8 mouse cellular contexts compared by ENCODE assay signal in genomic region chr7:16046481-16047337, GRCm38 (mm10). TPM values are rescaled to one million over a fixed set of nuclear protein-coding genes. Genes with fewer than 3 reads are reported as not detected.
DNase-seq lines count a peak whose midpoint lies in the region; ATAC-seq and TF ChIP-seq lines count a peak whose summit lies in the region.

No protein-coding gene starts in this region.

- peak; percentile 17 for ATAC-seq in embryonic facial prominence, embryonic 15.5 days (ENCODE audit: insufficient number of reproducible peaks, low FRiP score, low TSS enrichment, low read depth)
- peak; percentile 22 for ATAC-seq in kidney, embryonic 14.5 days (ENCODE audit: low FRiP score, low TSS enrichment)
- peak; percentile 42 for ATAC-seq in monocyte, adult 5-6 weeks (replicated peaks; ENCODE audit: insufficient number of reproducible peaks, low FRiP score, low TSS enrichment, poor library complexity, severe bottlenecking)

- H3K27ac ChIP-seq in embryonic facial prominence, embryonic 15.5 days (replicated peaks): peak overlapping the region; percentile 97
- peak overlapping the region; percentile 97 for H3K27ac ChIP-seq in heart, embryonic 10.5 days
- peak overlapping the region; percentile 97 for H3K27ac ChIP-seq in kidney, embryonic 14.5 days (ENCODE audit: low read depth, low read length)
- H3K27ac ChIP-seq in liver, adult 2 months (replicated peaks; ENCODE audit: insufficient read depth, low read depth, low read length): peak overlapping the region; percentile 95

- peak overlapping the region; percentile 86 for H3K4me3 ChIP-seq in embryonic facial prominence, embryonic 15.5 days (replicated peaks)
- peak overlapping the region; percentile 84 for H3K4me3 ChIP-seq in heart, embryonic 10.5 days
- peak overlapping the region; percentile 87 for H3K4me3 ChIP-seq in kidney, embryonic 14.5 days (ENCODE audit: low read length)
- H3K4me3 ChIP-seq in liver, adult 2 months (ENCODE audit: insufficient read depth, low read depth, low read length): peak overlapping the region; percentile 79

- WGBS in embryonic facial prominence, embryonic 15.5 days: 0% methylated on average over 45 of the region's 46 CpGs
- WGBS in heart, embryonic 10.5 days: under 1% methylated on average over 45 of the region's 46 CpGs
- under 1% methylated on average over 39 of the region's 46 CpGs for WGBS in kidney, embryonic 14.5 days
- WGBS in liver, adult 2 months: under 1% methylated on average over 44 of the region's 46 CpGs

- no peaks in the 10 kb centered on the region for H3K27me3 ChIP-seq in embryonic facial prominence, embryonic 15.5 days
- H3K27me3 ChIP-seq in heart, embryonic 10.5 days (ENCODE audit: insufficient read depth, poor library complexity, severe bottlenecking): no peaks in the 10 kb centered on the region
- no peaks in the 10 kb centered on the region for H3K27me3 ChIP-seq in kidney, embryonic 14.5 days (ENCODE audit: control insufficient read depth, insufficient read depth, low read length)
- no peaks in the 10 kb centered on the region for H3K27me3 ChIP-seq in liver, adult 2 months (ENCODE audit: control insufficient read depth, insufficient read depth, low read length)
- no peaks in the 10 kb centered on the region for H3K27me3 ChIP-seq in splenic B cell, adult 2 months (ENCODE audit: control insufficient read depth, insufficient read depth, low read length, poor library complexity, severe bottlenecking)

- no peak for TF ChIP-seq CTCF in liver, adult 2 months (IDR thresholded peaks at IDR 0.05; ENCODE audit: low read depth, low read length)

- H3K79me2 ChIP-seq in liver, adult 2 months (ENCODE audit: control insufficient read depth, insufficient read depth, low read length): peaks cover 47% of the 10 kb centered on the region

- 0 out of 2 replicates have a peak, but pooled peaks have one; percentile 24 for TF ChIP-seq POLR2A in liver, adult 2 months (IDR thresholded peaks at IDR 0.05; ENCODE audit: extremely low read depth, insufficient read depth, low read length)

- no peaks in the 10 kb centered on the region for H3K9me3 ChIP-seq in embryonic facial prominence, embryonic 15.5 days (replicated peaks)
- no peaks in the 10 kb centered on the region for H3K9me3 ChIP-seq in heart, embryonic 10.5 days
- no peaks in the 10 kb centered on the region for H3K9me3 ChIP-seq in kidney, embryonic 14.5 days (ENCODE audit: control insufficient read depth, low read length)

- peaks cover 60% of the 10 kb centered on the region for H3K4me1 ChIP-seq in embryonic facial prominence, embryonic 15.5 days
- H3K4me1 ChIP-seq in heart, embryonic 10.5 days: peaks cover 54% of the 10 kb centered on the region
- H3K4me1 ChIP-seq in kidney, embryonic 14.5 days (ENCODE audit: control insufficient read depth, insufficient read depth, low read length): peaks cover 35% of the 10 kb centered on the region
- peaks cover 21% of the 10 kb centered on the region for H3K4me1 ChIP-seq in liver, adult 2 months (ENCODE audit: control insufficient read depth, insufficient read depth, low read length)

- H3K4me2 ChIP-seq in embryonic facial prominence, embryonic 15.5 days (replicated peaks): peak overlapping the region; percentile 76
- H3K4me2 ChIP-seq in kidney, embryonic 14.5 days (replicated peaks; ENCODE audit: low read depth, low read length): peak overlapping the region; percentile 82

- H3K9ac ChIP-seq in embryonic facial prominence, embryonic 15.5 days: peak overlapping the region; percentile 98
- peak overlapping the region; percentile 96 for H3K9ac ChIP-seq in kidney, embryonic 14.5 days (ENCODE audit: low read depth, low read length)
- peak overlapping the region; percentile 90 for H3K9ac ChIP-seq in liver, adult 2 months (ENCODE audit: low read depth, low read length)

- DNase-seq in 416B (ENCODE audit: low read depth): peak; percentile 92
- peak; percentile 78 to 88 for DNase-seq in adrenal gland, postnatal 36 days
- peak; percentile 85 for DNase-seq in heart, embryonic 10.5 days (ENCODE audit: low spot score)
- DNase-seq in liver, adult 2 months (ENCODE audit: extremely low read depth, low read depth, low spot score): peak; percentile 80
- DNase-seq in splenic B cell, adult 2 months (ENCODE audit: low read depth, low spot score): peak; percentile 78

- H3K36me3 ChIP-seq in embryonic facial prominence, embryonic 15.5 days: no peaks in the 10 kb centered on the region
- 0 out of 2 replicates have a peak, but pooled peaks cover 3% of the 10 kb centered on the region for H3K36me3 ChIP-seq in heart, embryonic 10.5 days
- H3K36me3 ChIP-seq in kidney, embryonic 14.5 days (ENCODE audit: control insufficient read depth, insufficient read depth, low read length): peaks cover 4% of the 10 kb centered on the region; the same call in 1 of the 2 replicates
- H3K36me3 ChIP-seq in liver, adult 2 months (ENCODE audit: control insufficient read depth, insufficient read depth, low read length): no peaks in the 10 kb centered on the region
- H3K36me3 ChIP-seq in splenic B cell, adult 2 months (ENCODE audit: control insufficient read depth, insufficient read depth, low read length, poor library complexity, severe bottlenecking): no peaks in the 10 kb centered on the region

RNA-seq across cellular contexts. Expression of gene Bicra, which starts 1.0 kb away (rescaled TPM):
- total RNA-seq in adrenal gland, postnatal 36 days (2021): 1 to 10 TPM; 9.4 to 9.9 TPM
- 9.4 and 10.3 TPM in 2 replicates for polyA plus RNA-seq in embryonic facial prominence, embryonic 15.5 days (2015; fragmentation: Nextera tagmentation; extraction: Ambion mirVana)
- polyA plus RNA-seq in heart, embryonic 10.5 days (2016; fragmentation: Nextera tagmentation; extraction: Ambion mirVana): 5.8 and 7.4 TPM in 2 replicates
- polyA plus RNA-seq in kidney, embryonic 14.5 days (2014; fragmentation: Nextera tagmentation; extraction: Ambion mirVana): 6.9 and 10.0 TPM in 2 replicates
- 0.55 and 0.87 TPM in 2 replicates for total RNA-seq in liver, adult 2 months (2014; rRNA removed)
- polyA plus RNA-seq in liver, adult 2 months (2012; rRNA removed): 3.6 and 4.6 TPM in 2 replicates
- 2.2 to 10.0 TPM (median 2.6 TPM) in 3 replicates for total RNA-seq in monocyte, adult 5-6 weeks (2017)

RNA-seq across cellular contexts. Expression of gene Zfp541, which starts 14.9 kb away (rescaled TPM):
- total RNA-seq in adrenal gland, postnatal 36 days (2021): under 1 TPM; 0.10 to 0.13 TPM
- 0.13 and 0.15 TPM in 2 replicates for polyA plus RNA-seq in embryonic facial prominence, embryonic 15.5 days (2015; fragmentation: Nextera tagmentation; extraction: Ambion mirVana)
- not detected in 2 replicates for polyA plus RNA-seq in heart, embryonic 10.5 days (2016; fragmentation: Nextera tagmentation; extraction: Ambion mirVana)
- 0.04 and 0.07 TPM in 2 replicates for polyA plus RNA-seq in kidney, embryonic 14.5 days (2014; fragmentation: Nextera tagmentation; extraction: Ambion mirVana)
- total RNA-seq in liver, adult 2 months (2014; rRNA removed): not detected in 2 replicates
- 0.02 TPM in 1 of 2 replicates, not detected in the other for polyA plus RNA-seq in liver, adult 2 months (2012; rRNA removed)
- total RNA-seq in monocyte, adult 5-6 weeks (2017): 0.11 to 0.29 TPM in 2 of 3 replicates, not detected in the other

RNA-seq across cellular contexts. Expression of gene Napa, which starts 51.5 kb away (rescaled TPM):
- 100 to 1,000 TPM; 143 to 167 TPM for total RNA-seq in adrenal gland, postnatal 36 days (2021)
- polyA plus RNA-seq in embryonic facial prominence, embryonic 15.5 days (2015; fragmentation: Nextera tagmentation; extraction: Ambion mirVana): 244 and 245 TPM in 2 replicates
- 182 and 196 TPM in 2 replicates for polyA plus RNA-seq in heart, embryonic 10.5 days (2016; fragmentation: Nextera tagmentation; extraction: Ambion mirVana)
- 179 and 188 TPM in 2 replicates for polyA plus RNA-seq in kidney, embryonic 14.5 days (2014; fragmentation: Nextera tagmentation; extraction: Ambion mirVana)
- total RNA-seq in liver, adult 2 months (2014; rRNA removed): 47.4 and 58.7 TPM in 2 replicates
- 101 and 146 TPM in 2 replicates for polyA plus RNA-seq in liver, adult 2 months (2012; rRNA removed)
- total RNA-seq in monocyte, adult 5-6 weeks (2017): 46.6 to 76.8 TPM (median 71.5 TPM) in 3 replicates

Comparison
In these comparisons a context has a peak if more than half of its experiments do, and no peak if none do; other contexts are left out.
1. Peak in every context shown above with its lines: DNase-seq, ATAC-seq, H3K4me3 ChIP-seq and H3K27ac ChIP-seq.